Mouse (Mus musculus) adipocyte (in vitro differentiated cells): ENCODE measurements at regions not wholly inside any gene's neighbourhood (a gene's known extent, or its start where the extent isn't known, plus 50 kb on each side); places are given as distances from the start of the nearest gene placed in this dataset.

Experiments used
- DNase-seq: peaks from one replicate; pipeline ENCODE4 v3.0.0-alpha.2; 2016; ENCODE audit warnings: low spot score

DNA sequence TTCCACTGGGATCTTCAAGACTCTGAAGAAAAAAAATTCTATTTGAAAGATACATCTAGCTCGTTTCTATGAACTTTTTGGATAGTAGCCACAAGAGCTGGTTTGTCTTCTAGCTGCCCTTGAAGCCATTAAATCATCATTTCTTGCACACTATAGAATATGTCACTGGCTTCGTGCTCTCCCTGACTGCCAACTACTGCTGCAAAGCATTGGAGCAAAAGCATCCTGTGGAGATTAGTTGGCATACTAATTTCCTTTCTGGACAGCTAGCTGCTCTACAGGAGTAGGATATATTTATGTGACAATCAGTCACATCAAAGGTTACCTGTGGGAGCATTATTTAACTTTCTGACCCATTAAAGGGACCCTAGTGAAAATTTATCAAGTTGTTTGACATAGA, 243.1 kb downstream of the Pdgfc start:
- no peak for DNase-seq

DNA sequence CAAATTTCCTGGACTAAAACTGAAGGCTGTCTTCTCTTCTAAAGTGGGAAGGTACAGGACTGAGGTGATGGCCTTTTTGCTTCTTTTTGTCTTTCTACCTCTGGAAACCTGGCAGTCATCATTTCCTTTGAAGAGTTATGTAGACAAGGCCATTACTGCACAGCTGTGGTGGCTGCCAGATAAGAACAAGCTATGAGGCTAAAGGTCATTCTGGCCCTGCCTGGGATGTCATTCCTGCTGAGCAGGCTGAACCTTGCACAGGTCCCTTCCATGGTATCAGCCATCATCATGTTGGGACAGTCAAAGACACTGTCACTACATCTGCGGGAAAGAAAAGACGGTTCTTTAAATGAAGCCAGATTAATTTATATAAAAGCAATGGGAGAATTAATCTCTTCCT, 253.5 kb downstream of the Pdgfc start:
- no peak for DNase-seq

GRCm38 (mm10) chr3:81292404-81292803, 256.2 kb downstream of the Pdgfc start:
- DNase-seq: peak; percentile 36

DNA sequence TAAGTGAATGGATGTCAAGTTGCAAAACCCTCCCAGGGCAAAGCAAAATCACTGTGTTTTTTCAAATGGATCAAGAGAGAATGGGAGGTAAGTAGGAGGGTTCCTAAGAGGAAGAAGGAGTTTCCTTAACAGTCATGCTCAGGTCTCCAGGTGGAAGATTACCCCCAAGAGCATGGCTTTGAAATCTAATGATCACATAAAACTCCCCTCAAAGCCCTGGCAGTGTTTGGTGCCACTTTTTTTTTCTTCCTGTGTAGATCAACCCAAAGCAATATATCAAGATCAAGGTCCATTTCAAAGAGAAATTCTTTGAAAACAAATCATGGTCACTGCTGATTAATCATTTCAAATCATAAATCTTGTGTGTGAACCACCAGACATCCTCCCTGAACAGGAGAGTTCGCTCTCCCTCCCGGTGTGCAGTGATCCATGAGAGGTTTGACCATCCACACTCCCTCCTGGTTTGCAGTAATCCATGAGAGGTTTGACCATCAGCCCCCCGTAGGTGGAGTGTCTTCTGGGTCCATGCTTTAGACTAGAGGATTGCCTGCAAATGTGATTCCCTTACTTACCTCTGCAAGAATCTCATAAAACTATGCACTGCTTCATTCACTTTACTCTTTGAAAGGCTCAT, 257.1 kb downstream of the Pdgfc start:
- DNase-seq: no peak

- no peak for DNase-seq
These were observed 268.0 kb downstream of the Pdgfc start for GRCm38 (mm10) chr3:81304017-81304791.

DNA sequence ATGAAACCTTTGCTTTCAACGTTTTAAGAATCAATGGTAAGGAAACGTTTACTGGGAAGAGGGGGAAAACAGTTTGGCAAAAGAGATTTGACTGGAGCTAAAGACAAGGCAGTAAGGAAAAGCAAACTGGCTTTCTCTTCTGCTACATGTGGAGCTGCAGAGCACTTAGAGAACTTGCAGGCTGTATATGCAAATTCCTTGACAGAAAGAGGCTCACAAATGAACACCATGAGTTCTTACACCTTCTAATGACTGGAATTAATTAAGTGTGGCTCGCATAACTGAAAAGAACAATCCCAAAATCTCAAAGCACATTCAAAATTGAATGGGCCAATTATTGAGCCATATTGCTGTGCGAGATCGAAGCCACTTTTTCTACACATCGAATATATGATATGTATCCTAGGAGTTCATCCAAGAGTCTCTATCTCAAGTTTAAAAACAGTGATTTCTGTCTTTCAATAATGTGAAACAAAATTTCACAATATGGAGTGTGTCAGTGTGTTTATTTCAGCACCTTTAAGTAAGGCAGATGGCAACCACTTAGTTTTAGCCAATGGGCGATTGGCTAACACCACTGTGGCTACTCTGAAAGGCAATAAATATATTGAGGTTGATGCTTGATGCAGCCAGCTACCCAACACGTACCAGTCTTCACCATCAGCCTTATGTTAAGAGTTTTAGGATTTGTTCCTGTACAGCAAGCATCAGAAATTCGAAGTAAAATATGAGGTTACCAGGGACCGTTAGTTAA, 269.4 kb downstream of the Pdgfc start:
- DNase-seq: no peak

DNA sequence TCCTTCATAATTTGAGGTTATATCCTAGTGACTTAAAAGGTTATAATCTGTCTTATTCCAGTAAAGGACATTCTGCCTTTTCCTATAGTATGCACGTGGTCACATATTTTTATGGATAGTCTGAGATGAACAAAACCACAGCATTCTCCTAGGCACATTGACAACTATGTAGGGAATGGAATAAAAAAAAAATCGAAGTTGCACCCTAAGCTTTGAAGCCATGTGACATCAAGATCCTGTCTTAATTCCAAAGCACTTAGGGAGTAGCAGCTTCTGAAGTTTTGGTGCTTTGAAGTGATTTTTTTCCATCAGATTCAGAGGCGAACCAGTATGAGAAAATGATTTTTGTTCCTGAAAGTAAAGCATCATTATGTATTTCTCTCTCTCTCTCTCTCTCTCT, 290.6 kb downstream of the Pdgfc start:
- DNase-seq: no peak

GRCm38 (mm10) chr3:81351739-81352138, 315.5 kb downstream of the Pdgfc start:
- DNase-seq: no peak

- peak; percentile 8 for DNase-seq
These were observed 331.7 kb downstream of the Pdgfc start for GRCm38 (mm10) chr3:81367918-81368317.

- DNase-seq: no peak
These were observed 332.4 kb downstream of the Pdgfc start for GRCm38 (mm10) chr3:81368642-81369041.

DNA sequence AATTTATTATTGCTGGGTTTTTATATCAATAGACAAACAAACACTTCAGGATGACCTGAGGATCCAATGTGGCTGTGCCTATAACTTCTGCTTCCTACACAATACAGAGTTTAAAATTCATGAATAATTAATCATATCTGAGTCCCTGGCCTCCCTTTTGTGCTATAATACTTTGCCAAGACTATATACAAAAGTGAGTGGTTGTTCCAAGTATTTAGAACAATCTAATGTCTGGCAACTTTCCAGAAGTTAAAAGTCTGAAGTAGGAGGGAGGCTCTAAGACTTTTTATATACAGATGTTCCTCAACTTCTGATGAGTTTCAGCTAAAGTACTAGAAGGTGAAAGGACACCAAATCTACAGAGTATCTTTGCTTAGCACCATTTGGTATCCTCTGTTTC, 333.5 kb downstream of the Pdgfc start:
- no peak for DNase-seq

DNA sequence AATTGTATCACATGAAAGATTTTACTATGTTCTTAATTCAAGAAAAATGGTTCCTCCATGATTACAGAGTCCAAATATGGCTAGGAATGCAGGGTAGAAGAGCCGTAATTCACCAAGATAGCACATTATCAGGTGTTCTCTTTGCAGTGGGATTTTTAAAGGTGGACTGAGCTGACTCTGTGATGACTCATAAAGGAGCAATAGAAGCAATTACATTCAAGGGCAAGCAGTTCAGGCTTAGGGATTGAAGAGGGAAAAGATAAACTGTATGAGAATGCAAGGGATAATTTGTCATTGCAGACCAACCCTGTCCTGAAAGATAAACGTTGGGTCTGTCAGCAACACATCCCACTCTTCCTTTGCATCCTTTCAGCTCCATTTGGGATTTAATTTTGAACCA, 339.8 kb downstream of the Pdgfc start:
- no peak for DNase-seq

DNA sequence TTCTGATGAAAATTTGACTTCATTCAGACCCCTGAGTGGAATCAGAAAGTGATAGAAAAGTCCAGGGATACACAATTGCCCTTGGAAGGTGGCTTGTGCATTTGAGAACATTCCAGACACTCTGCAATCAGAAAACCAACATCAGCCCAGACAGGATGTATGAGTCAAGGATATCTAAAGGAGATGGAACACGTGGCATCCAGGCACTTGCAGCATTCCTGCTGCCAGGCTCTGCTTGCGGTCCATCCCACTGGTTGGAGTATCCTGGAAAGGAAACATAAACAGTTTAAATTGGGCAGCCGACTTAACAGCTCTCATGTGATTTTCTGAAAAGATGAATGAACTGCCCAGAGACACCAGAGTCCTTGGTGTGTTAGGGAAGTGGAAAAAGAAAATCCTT, 341.2 kb downstream of the Pdgfc start:
- no peak for DNase-seq

DNA sequence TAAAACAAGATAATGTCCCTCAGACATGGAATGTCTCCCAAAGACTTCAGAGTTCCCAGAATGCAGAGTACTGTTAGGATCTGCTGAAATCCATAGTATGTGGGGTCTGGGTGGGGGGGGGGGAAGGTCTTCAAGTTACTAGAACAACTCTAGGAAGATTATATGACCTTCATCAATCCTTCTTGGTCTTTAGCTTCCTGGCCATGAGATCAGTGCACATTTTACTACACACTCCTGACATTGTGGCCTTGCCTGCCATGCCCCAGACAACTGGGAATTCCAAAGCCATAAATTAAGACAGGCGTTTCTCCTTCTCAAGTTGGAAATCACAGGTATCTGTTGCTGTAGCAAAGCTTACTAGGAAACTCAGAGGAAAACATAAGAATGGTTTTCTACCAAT, 343.1 kb downstream of the Pdgfc start:
- DNase-seq: no peak

- DNase-seq: no peak
These were observed 350.7 kb downstream of the Pdgfc start for GRCm38 (mm10) chr3:81386931-81387330.

DNA sequence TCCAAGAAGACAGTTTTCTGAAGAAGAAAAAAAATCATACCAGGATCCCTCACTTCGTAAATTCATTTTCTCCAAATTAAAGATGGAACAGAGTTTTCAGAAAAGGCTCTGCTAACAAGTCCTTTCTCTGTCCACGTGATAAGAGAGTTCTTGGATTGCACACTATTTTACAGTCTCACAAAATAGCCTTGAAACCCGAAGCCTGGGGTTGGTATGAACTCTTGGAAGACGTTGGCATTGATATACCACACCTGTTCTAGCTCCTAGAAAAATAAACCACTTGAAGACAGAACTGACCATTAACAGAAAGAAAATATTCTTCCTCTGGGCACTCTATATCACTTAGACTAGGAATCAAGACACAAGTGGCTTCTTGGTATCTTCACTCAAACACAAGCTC, 351.4 kb downstream of the Pdgfc start:
- no peak for DNase-seq

GRCm38 (mm10) chr3:81397212-81397611, 361.0 kb downstream of the Pdgfc start:
- DNase-seq: no peak

GRCm38 (mm10) chr3:81401028-81401427, 364.8 kb downstream of the Pdgfc start:
- no peak for DNase-seq

- DNase-seq: no peak
These were observed 372.7 kb downstream of the Pdgfc start for GRCm38 (mm10) chr3:81408914-81409313.

DNA sequence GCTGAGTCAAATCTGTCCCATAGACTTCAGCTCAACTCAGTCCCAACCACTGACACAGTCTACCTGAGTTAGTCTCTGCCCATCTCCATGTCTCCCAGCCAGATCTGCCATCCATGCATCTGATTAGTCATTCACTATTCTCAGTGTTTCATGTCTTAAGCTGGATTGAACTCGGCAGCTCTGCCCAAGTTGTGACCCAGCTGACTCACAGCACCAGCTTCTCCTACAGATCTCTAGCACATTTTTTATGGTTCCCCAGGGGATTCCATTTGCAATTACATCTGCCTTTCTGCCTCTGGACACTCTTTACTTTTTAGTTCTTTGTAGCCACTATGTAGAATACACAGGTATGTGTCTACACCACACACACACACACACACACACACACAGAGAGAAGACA, 385.7 kb downstream of the Pdgfc start:
- DNase-seq: peak; percentile 45

DNA sequence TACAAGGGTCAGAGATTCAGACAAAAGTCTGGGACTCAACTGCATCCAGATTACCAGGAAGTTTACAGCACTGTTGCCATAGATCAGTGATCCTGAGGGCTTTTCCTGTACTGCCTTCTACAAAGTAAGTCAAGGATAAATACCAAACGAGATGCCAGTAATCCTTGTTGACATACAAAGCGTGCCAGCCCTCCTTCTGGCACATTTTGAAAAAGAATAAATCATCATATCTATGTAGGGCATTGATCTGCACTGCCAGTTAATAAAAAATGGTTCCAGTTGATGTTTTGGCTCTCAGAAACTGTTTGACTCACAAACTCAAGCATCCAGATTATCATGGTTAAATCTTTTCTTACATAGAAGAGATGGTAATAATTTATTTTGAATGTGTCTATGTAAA, 390.5 kb downstream of the Pdgfc start:
- peak; percentile 5 for DNase-seq
